Mouse (Mus musculus) forebrain, embryonic 10.5 days (tissue): ENCODE measurements around the gene Cdip1. TPM values are rescaled to one million over a fixed set of nuclear protein-coding genes. Genes with fewer than 3 reads are reported as not detected.

Source experiments
- polyA plus RNA-seq: library from polyadenylated mRNA; unstranded; fragments of >200 nt; fragmentation: Nextera tagmentation; extraction: Ambion mirVana; gene quantifications from 2 replicates; pipeline ENCODE4 v1.2.1, GENCODE M21; 2016

Cdip1 gene
- polyA plus RNA-seq, 1 experiment from 2014 or later = 112 TPM

Other genes with a start within 250 kb of the Cdip1 start
- 23.8 and 29.4 TPM in 2 replicates for gene Srl, start 248.5 kb downstream of the Cdip1 start, polyA plus RNA-seq
- 32.0 and 37.5 TPM in 2 replicates for gene Tfap4, start 230.4 kb downstream of the Cdip1 start, polyA plus RNA-seq
- gene Glis2, start 195.6 kb downstream of the Cdip1 start, polyA plus RNA-seq = 22.5 and 23.2 TPM in 2 replicates
- 93.5 and 94.7 TPM in 2 replicates for gene Pam16, start 165.3 kb downstream of the Cdip1 start, polyA plus RNA-seq
- gene Vasn, start 150.4 kb downstream of the Cdip1 start, polyA plus RNA-seq = 9.2 and 9.3 TPM in 2 replicates
- 63.7 and 66.3 TPM in 2 replicates for gene Dnaja3, start 150.3 kb downstream of the Cdip1 start, polyA plus RNA-seq
- gene Coro7, start 110.5 kb downstream of the Cdip1 start, polyA plus RNA-seq = 17.6 and 19.1 TPM in 2 replicates
- gene Nmral1, start 70.9 kb downstream of the Cdip1 start, polyA plus RNA-seq = 243 and 248 TPM in 2 replicates
- gene Hmox2, start 63.9 kb downstream of the Cdip1 start, polyA plus RNA-seq = 80.6 and 81.5 TPM in 2 replicates
- 0.22 and 0.25 TPM in 2 replicates for gene 4930562C15Rik, start 45.1 kb upstream of the Cdip1 start, polyA plus RNA-seq
- 27.3 and 28.1 TPM in 2 replicates for gene Ubald1, start 90.0 kb upstream of the Cdip1 start, polyA plus RNA-seq
- gene Mgrn1, start 96.0 kb upstream of the Cdip1 start, polyA plus RNA-seq = 66.2 and 66.3 TPM in 2 replicates
- gene Nudt16l1, start 148.5 kb upstream of the Cdip1 start, polyA plus RNA-seq = 138 and 144 TPM in 2 replicates
- 47.9 and 49.3 TPM in 2 replicates for gene Anks3, start 173.9 kb upstream of the Cdip1 start, polyA plus RNA-seq
- not detected in 2 replicates for gene Sept12, start 207.6 kb upstream of the Cdip1 start, polyA plus RNA-seq
- 1.7 and 2.5 TPM in 2 replicates for gene Smim22, start 217.0 kb upstream of the Cdip1 start, polyA plus RNA-seq
- gene Rogdi, start 223.3 kb upstream of the Cdip1 start, polyA plus RNA-seq = 60.1 and 61.8 TPM in 2 replicates